Mouse (Mus musculus) left cerebral cortex, adult 2 months (tissue): ENCODE results near the gene Cdh4. TPM values are rescaled to one million over a fixed set of nuclear protein-coding genes. Genes with fewer than 3 reads are reported as not detected.

ENCODE experiments used
- DNase-seq, 2 experiments: peaks; one replicate each; pipeline ENCODE4 v3.0.0; 2021 to 2022; ENCODE audit warnings: low spot score in 2 of 2, mixed read lengths in 1 of 2; ENCODE audit errors: extremely low spot score in 1 of 2
- H3K27ac ChIP-seq: fragments of 200-600 bp; 2 replicates; pipeline ENCODE4 v1.8.1; 2022
- H3K4me3 ChIP-seq: fragments of 200-600 bp; 2 replicates; pipeline ENCODE4 v1.8.1; 2022
- CTCF ChIP-seq: fragments of 200-600 bp; IDR thresholded peaks from 2 replicates; pipeline ENCODE4 v1.8.1; 2022; ENCODE audit warnings: antibody characterized with exemption, mild to moderate bottlenecking, moderate library complexity
- intact Hi-C: fragments of 180-260 bp; cut with DNase I; formaldehyde crosslinking; loops from one replicate; pipeline ENCODE4 v1.15.1; 2025
- total RNA-seq, 2 experiments: library from RNA; stranded (reverse); gene quantifications; 2 replicates each; pipeline ENCODE4 v1.2.3; 2021

Gene Cdh4
- total RNA-seq, 2 experiments from 2014 or later, result 24.4 to 30.6 TPM

DNA sequence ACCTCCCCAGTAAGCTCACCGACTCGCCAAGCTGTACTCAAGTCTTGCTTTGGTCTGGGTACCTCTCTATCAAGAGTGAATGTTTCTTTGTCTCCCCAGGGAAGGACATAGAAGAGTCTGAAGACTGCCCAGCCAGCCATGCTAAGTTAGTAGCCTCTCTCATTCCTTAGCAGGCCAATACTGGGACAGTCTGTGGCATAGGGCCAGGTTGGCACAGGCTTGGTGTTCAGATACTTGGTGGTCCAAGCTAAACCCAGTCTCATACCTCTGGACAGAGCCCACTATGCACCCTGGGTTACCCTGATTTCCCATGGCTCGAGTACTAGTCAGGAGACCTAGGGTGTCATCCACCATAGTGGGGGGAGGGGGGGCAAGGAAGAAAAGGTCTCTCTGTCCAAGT lies 1.1 kb upstream of the Cdh4 start:
- no peak for DNase-seq
- intact Hi-C loops, result loop anchor here (5.0 kb wide), 1 partner anchor 76 kb away; no protein-coding TSS in a partner anchor

GRCm38 (mm10) chr2:179441717-179442116 lies 514 bp upstream of the Cdh4 start:
- peak in 1 of 2 experiments; percentile 11 for DNase-seq
- peak overlapping the region; percentile 57; the same call in 1 of the 2 replicates for H3K27ac ChIP-seq
- no peak for TF ChIP-seq CTCF
- intact Hi-C loops, result loop anchor here (2.0 to 5.0 kb wide), 2 partner anchors 76 to 433 kb away; no protein-coding TSS in a partner anchor
- H3K4me3 ChIP-seq, result peak overlapping the region; percentile 77

More for the DNA sequence above, 1.1 kb upstream of the Cdh4 start:
- Histone ChIP-seq H3K27ac (no peak overlapping the region), H3K4me3 (no peak overlapping the region)
- no peak for TF ChIP-seq CTCF

DNA sequence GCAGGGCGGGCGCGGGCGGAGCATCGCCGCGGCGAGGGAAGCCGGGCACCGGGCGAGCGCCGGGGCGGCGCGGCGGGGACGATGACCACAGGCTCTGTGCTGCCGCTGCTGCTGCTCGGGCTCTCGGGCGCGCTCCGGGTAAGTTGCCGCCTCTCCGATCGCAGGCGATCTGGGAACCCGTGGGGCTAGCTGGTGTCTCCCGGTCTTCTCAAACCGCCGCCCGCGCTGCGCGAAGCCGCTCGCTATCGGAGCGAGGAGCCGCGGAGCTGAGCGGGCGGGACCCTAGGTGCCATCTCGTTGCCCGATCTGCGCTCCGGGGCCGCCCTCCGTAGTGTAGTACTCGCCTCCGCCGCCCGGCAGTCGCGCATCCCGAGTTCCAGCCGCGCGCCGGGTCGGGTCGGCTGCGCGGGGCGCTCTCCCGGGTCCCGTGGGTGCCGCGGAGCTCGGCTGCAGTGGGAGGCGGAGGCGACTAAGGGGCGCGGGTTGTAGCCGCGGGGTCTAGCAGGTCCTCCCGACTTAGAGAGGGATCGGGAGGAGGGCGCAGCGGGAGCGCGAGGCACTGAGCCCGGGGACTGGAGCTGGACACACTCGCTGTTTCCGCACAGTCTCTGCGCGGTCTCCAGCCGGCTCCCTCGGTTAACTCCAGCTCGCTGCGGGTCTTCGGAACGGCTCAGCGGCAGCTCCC lies 452 bp downstream of the Cdh4 start:
- peak overlapping the region; percentile 71 for H3K27ac ChIP-seq

DNA sequence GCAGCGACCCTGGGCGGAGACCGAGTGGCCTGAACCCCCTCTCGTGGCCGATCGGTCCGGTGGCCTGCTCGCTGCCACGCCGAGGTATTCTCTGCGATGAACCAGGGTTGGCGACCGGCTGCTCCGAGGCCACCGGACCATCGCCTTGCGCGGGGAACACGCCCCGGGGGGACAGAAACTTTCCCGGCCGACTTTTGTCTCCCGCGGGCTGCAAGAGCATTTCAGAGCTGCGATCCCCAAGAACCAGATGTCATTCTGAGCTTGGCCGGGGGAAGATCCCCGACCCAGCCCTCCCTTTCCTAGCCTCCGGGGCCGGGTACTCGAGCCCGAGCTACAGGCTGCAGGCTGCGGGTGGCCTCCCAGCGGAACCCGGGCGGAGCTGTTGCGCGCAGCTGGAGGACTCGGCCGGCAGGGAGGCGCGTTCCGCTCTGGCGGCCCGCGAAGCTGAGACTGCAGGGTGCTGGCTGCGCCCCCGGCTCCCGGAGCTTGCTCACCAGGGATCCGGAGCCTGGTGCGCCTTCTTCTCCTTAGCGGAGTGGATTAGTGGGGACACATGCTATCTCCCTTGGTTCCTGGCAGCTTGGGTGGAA lies 1.1 kb downstream of the Cdh4 start:
- DNase-seq, result peak; percentile 70 to 75
- Histone ChIP-seq H3K27ac (peak overlapping the region; percentile 71), H3K4me3 (peak overlapping the region; percentile 77)
- TF ChIP-seq CTCF, result no peak; the same call in 1 of the 2 replicates
- intact Hi-C loops, result loop anchor here (2.0 to 5.0 kb wide), 2 partner anchors 74 to 431 kb away; no protein-coding TSS in a partner anchor

More for the DNA sequence above, 452 bp downstream of the Cdh4 start:
- peak; percentile 56 to 73 for DNase-seq
- intact Hi-C loops, result loop anchor here (2.0 to 5.0 kb wide), 2 partner anchors 75 to 432 kb away; no protein-coding TSS in a partner anchor
- TF ChIP-seq CTCF, result peak; percentile 34
- peak overlapping the region; percentile 77 for H3K4me3 ChIP-seq

GRCm38 (mm10) chr2:179443959-179444358 lies 1.7 kb downstream of the Cdh4 start:
- intact Hi-C loops, result loop anchor here (2.0 to 5.0 kb wide), 2 partner anchors 73 to 431 kb away; no protein-coding TSS in a partner anchor
- Histone ChIP-seq H3K27ac (no peak overlapping the region), H3K4me3 (no peak overlapping the region)
- peak in 1 of 2 experiments; percentile 22 for DNase-seq
- TF ChIP-seq CTCF, result no peak; the same call in 1 of the 2 replicates

GRCm38 (mm10) chr2:179448256-179448655 lies 6.0 kb downstream of the Cdh4 start:
- intact Hi-C loops, result no loop called here
- no peak for DNase-seq
- H3K4me3 ChIP-seq, result no peak overlapping the region
- H3K27ac ChIP-seq, result no peak overlapping the region
- TF ChIP-seq CTCF, result no peak

- peak; percentile 34 for TF ChIP-seq CTCF
- Histone ChIP-seq H3K27ac (no peak overlapping the region), H3K4me3 (no peak overlapping the region)
- intact Hi-C loops, result no loop called here
- no peak for DNase-seq
Observed at GRCm38 (mm10) chr2:179449018-179449417, 6.8 kb downstream of the Cdh4 start.

- intact Hi-C loops, result no loop called here
- TF ChIP-seq CTCF, result no peak
- DNase-seq, result no peak
- Histone ChIP-seq H3K27ac (no peak overlapping the region), H3K4me3 (no peak overlapping the region)
Observed at GRCm38 (mm10) chr2:179459196-179459595, 17.0 kb downstream of the Cdh4 start.

DNA sequence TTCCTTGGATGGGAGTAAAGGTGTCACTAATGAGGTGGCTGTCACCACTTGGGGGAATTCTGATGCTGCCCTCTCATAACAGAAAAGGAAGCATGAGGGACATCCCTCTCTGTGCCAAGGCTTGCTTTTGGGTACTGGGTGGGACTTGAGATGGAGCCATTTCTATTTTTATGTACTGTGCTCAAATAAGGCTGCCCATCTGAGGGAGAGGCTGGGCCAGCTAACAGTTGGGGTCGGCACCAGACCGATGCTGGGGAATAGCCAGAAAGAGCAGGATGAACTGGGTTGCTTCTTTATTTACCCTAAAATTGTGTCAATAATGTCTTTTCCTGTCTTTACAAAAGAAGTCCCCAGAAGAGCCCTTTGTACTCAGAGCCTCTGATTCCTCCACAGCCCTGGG lies 17.4 kb downstream of the Cdh4 start:
- intact Hi-C loops, result no loop called here
- H3K27ac ChIP-seq, result no peak overlapping the region
- no peak for TF ChIP-seq CTCF
- no peak for DNase-seq
- H3K4me3 ChIP-seq, result no peak overlapping the region

DNA sequence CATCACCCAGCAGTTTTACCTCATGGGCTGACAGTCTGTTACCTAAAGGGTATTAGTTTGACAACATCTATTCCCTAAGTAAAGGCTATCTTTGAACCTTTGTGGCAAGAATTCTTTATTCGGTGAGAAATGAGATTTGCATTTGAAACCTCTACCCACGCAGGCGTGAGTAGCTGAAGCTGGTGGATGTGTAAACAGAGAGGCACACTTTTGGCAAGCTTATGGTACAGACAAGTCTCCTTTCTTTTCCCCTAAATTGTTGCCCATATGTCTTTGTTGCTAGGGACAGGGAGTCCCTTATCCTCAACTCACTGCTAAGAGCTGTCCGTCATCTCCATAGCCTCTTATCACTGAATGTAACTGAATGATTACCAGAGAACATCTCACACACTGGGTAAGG lies 21.3 kb downstream of the Cdh4 start:
- intact Hi-C loops, result no loop called here
- no peak overlapping the region for H3K4me3 ChIP-seq
- no peak for TF ChIP-seq CTCF
- DNase-seq, result no peak
- H3K27ac ChIP-seq, result no peak overlapping the region

GRCm38 (mm10) chr2:179467839-179468445 lies 25.7 kb downstream of the Cdh4 start:
- no peak for DNase-seq
- intact Hi-C loops, result no loop called here
- no peak overlapping the region for H3K27ac ChIP-seq
- H3K4me3 ChIP-seq, result no peak overlapping the region
- TF ChIP-seq CTCF, result no peak

- DNase-seq, result no peak
- no peak overlapping the region for H3K27ac ChIP-seq
- H3K4me3 ChIP-seq, result no peak overlapping the region
- intact Hi-C loops, result no loop called here
- no peak for TF ChIP-seq CTCF
Observed at GRCm38 (mm10) chr2:179476622-179477021, 34.4 kb downstream of the Cdh4 start.
